Mouse (Mus musculus): ENCODE results near the gene Rpl23a.

DNA sequence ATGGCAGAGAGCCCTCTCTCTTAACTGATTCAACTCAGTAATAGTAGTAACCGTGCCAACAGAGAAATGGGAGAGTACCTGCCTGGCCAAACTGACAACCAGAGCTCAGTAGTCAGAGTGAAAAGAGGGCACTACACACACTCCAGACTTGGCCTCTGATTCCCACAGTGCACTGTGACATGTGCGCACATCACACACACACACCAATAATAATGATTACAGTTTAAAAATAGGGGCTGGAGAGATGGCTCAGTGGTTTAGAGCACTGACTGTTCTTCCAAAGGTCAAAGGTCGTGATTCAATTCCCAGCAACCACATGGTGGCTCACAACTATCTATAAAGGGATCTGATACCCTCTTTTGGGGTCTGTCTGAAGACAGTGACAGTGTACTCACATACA lies 45.4 kb downstream of the Rpl23a start:
- TF ChIP-seq EP300 (IDR thresholded peaks at IDR 0.05): no peak
- no peak for TF ChIP-seq CTCF (IDR thresholded peaks at IDR 0.05)
